Mouse (Mus musculus): Measurements from ENCODE around the gene Sipa1l3. TPM values are rescaled to one million over a fixed set of nuclear protein-coding genes. Genes with fewer than 3 reads are reported as not detected.

Gene Sipa1l3
- polyA plus RNA-seq, 1 experiment: 63.3 TPM

- H3K4me1 ChIP-seq (ENCODE audit: control insufficient read depth, insufficient read depth, low read length): peaks cover 28% of the 10 kb centered on the region
- H3K27ac ChIP-seq (ENCODE audit: insufficient read depth, low read length): peak overlapping the region; percentile 87
- H3K4me3 ChIP-seq (replicated peaks; ENCODE audit: insufficient read depth, low read depth, low read length): no peak overlapping the region
- H3K27me3 ChIP-seq (ENCODE audit: control insufficient read depth, insufficient read depth, low read length): no peaks in the 10 kb centered on the region
- TF ChIP-seq CTCF (IDR thresholded peaks at IDR 0.05; ENCODE audit: borderline replicate concordance, insufficient read depth, low read depth, low read length) (no peak), POLR2A (IDR thresholded peaks at IDR 0.05; ENCODE audit: borderline replicate concordance, insufficient read depth, low read length) (no peak)
- DNase-seq: peak in 1 of 2 experiments; percentile 24
- 53% methylated on average over 19 of the region's 19 CpGs for WGBS
Measured at GRCm38 (mm10) chr7:29293131-29294065, 225.0 kb downstream of the Sipa1l3 start.

DNA sequence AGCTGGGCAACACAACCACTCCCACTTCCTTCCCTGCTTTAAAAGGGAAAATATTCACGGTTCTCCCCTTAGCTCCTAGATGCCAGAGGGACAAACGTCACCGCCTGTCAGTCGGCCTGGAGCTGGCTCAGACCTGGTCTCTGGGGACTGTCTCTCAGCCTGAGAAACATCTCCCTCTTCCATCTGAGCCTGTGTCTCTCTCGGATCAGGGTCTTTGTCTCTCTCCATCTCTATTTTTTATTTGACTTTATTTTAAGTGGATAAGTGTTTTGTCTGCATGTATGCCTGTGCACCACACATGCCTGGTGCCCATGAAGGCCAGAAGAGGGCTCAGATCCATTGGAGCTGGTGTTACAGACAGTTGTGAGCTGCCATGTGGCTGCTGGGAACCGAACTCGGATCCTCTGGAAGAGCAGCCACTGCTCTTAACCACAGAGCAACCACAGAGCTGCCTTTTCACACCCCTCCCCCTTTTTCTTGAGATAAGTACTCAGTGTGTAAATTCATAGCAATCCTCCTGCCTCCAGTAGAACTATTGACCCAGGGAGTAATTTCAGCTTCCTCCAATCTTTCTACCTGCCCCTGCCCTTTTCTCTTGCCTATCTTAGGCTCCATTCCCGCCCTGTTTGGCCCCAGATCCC is 225.9 kb downstream of the Sipa1l3 start:
- H3K27ac ChIP-seq (ENCODE audit: insufficient read depth, low read length): peak overlapping the region; percentile 87
- H3K4me3 ChIP-seq (replicated peaks; ENCODE audit: insufficient read depth, low read depth, low read length): no peak overlapping the region
- H3K4me1 ChIP-seq (ENCODE audit: control insufficient read depth, insufficient read depth, low read length): peaks cover 28% of the 10 kb centered on the region
- TF ChIP-seq POLR2A (IDR thresholded peaks at IDR 0.05; ENCODE audit: borderline replicate concordance, insufficient read depth, low read length) (peak; percentile 25; the same call in 1 of the 2 replicates), CTCF (IDR thresholded peaks at IDR 0.05; ENCODE audit: borderline replicate concordance, insufficient read depth, low read depth, low read length) (no peak)
- H3K27me3 ChIP-seq (ENCODE audit: control insufficient read depth, insufficient read depth, low read length): no peaks in the 10 kb centered on the region
- WGBS: 18% methylated on average over 8 of the region's 8 CpGs
- DNase-seq: no peak

- Histone ChIP-seq H3K27me3 (ENCODE audit: control insufficient read depth, insufficient read depth, low read length) (no peaks in the 10 kb centered on the region), H3K27ac (ENCODE audit: insufficient read depth, low read length) (peak overlapping the region; percentile 87), H3K4me3 (replicated peaks; ENCODE audit: insufficient read depth, low read depth, low read length) (no peak overlapping the region), H3K4me1 (ENCODE audit: control insufficient read depth, insufficient read depth, low read length) (peaks cover 28% of the 10 kb centered on the region)
- TF ChIP-seq CTCF (IDR thresholded peaks at IDR 0.05; ENCODE audit: borderline replicate concordance, insufficient read depth, low read depth, low read length): no peak
- TF ChIP-seq POLR2A (IDR thresholded peaks at IDR 0.05; ENCODE audit: borderline replicate concordance, insufficient read depth, low read length): no peak
- WGBS: 16% methylated on average over 7 of the region's 7 CpGs
- peak; percentile 79 to 85 for DNase-seq
Measured at GRCm38 (mm10) chr7:29291616-29292457, 226.6 kb downstream of the Sipa1l3 start.

GRCm38 (mm10) chr7:29290691-29291485 is 227.6 kb downstream of the Sipa1l3 start:
- no peaks in the 10 kb centered on the region for H3K27me3 ChIP-seq (ENCODE audit: control insufficient read depth, insufficient read depth, low read length)
- peak overlapping the region; percentile 52 for H3K27ac ChIP-seq (ENCODE audit: insufficient read depth, low read length)
- WGBS: 46% methylated on average over 11 of the region's 11 CpGs
- no peak for TF ChIP-seq CTCF (IDR thresholded peaks at IDR 0.05; ENCODE audit: borderline replicate concordance, insufficient read depth, low read depth, low read length)
- TF ChIP-seq POLR2A (IDR thresholded peaks at IDR 0.05; ENCODE audit: borderline replicate concordance, insufficient read depth, low read length): no peak
- peak; percentile 46 to 49 for DNase-seq
- no peak overlapping the region for H3K4me3 ChIP-seq (replicated peaks; ENCODE audit: insufficient read depth, low read depth, low read length)
- H3K4me1 ChIP-seq (ENCODE audit: control insufficient read depth, insufficient read depth, low read length): peaks cover 28% of the 10 kb centered on the region

- H3K27ac ChIP-seq (ENCODE audit: insufficient read depth, low read length): no peak overlapping the region; the same call in 1 of the 2 replicates
- no peak for TF ChIP-seq CTCF (IDR thresholded peaks at IDR 0.05; ENCODE audit: borderline replicate concordance, insufficient read depth, low read depth, low read length)
- TF ChIP-seq POLR2A (IDR thresholded peaks at IDR 0.05; ENCODE audit: borderline replicate concordance, insufficient read depth, low read length): no peak
- 94% methylated on average over 6 of the region's 6 CpGs for WGBS
Measured at GRCm38 (mm10) chr7:29289856-29290255, 228.6 kb downstream of the Sipa1l3 start.

GRCm38 (mm10) chr7:29288942-29289638 is 229.4 kb downstream of the Sipa1l3 start, which contains the start of gene Ppp1r14a:
TSS of gene Ppp1r14a (plus strand) at chr7:29289308.
- WGBS: 2% methylated on average over 59 of the region's 59 CpGs
- H3K27ac ChIP-seq (ENCODE audit: insufficient read depth, low read length): peak within 1 kb of the TSS; percentile 39; the same call in 1 of the 2 replicates
- H3K4me1 ChIP-seq (ENCODE audit: control insufficient read depth, insufficient read depth, low read length): peaks cover 28% of the 10 kb centered on the region
- peak; percentile 62 to 76 for DNase-seq
- TF ChIP-seq CTCF (IDR thresholded peaks at IDR 0.05; ENCODE audit: borderline replicate concordance, insufficient read depth, low read depth, low read length) (peak; percentile 78), POLR2A (IDR thresholded peaks at IDR 0.05; ENCODE audit: borderline replicate concordance, insufficient read depth, low read length) (no peak)
- peak within 1 kb of the TSS; percentile 49 for H3K4me3 ChIP-seq (replicated peaks; ENCODE audit: insufficient read depth, low read depth, low read length)
- H3K27me3 ChIP-seq (ENCODE audit: control insufficient read depth, insufficient read depth, low read length): no peaks in the 10 kb centered on the region

More at GRCm38 (mm10) chr7:29289856-29290255, 228.6 kb downstream of the Sipa1l3 start:
- Histone ChIP-seq H3K4me1 (ENCODE audit: control insufficient read depth, insufficient read depth, low read length) (peaks cover 28% of the 10 kb centered on the region), H3K4me3 (replicated peaks; ENCODE audit: insufficient read depth, low read depth, low read length) (peak overlapping the region; percentile 49), H3K27me3 (ENCODE audit: control insufficient read depth, insufficient read depth, low read length) (no peaks in the 10 kb centered on the region)
- DNase-seq: peak in 1 of 2 experiments; percentile 18
